ENCODE assay signal across 8 mouse cellular contexts in the genomic region with DNA sequence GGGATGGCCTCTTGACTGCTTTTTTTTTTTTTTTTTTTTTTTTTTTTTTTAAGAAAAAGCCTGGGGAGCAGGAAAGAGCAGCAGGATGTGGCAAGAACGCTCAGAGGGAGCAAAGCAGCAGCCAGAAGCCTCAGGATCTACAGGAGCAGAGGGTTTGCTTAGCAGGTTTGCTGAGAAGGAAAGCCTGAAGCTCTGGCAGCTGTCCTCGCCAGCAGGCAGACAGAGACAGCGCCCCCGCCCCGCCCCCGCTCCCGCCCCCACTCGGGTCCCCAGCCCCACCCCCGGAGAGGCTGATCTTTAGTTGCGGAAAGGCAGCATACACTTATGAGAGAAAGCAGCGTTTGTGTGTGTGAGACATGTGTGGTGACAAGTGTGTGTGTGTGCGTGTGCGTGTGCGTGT. TPM values are rescaled to one million over a fixed set of nuclear protein-coding genes. Genes with fewer than 3 reads are reported as not detected.
DNase-seq lines count a peak whose midpoint lies in the region; ATAC-seq lines count a peak whose summit lies in the region.

No protein-coding gene starts in this region.

- peaks cover 7% of the 10 kb centered on the region; the same call in 1 of the 2 replicates for H3K4me1 ChIP-seq in limb, embryonic 11.5 days (ENCODE audit: control insufficient read depth, insufficient read depth, low read length)

- no peak overlapping the region for H3K4me3 ChIP-seq in limb, embryonic 11.5 days (ENCODE audit: low read depth, low read length)

- H3K27ac ChIP-seq in limb, embryonic 11.5 days (replicated peaks; ENCODE audit: low read depth, low read length): 0 out of 2 replicates have a peak overlapping the region, but pooled peaks have one; percentile 12

- no peaks in the 10 kb centered on the region for H3K9me3 ChIP-seq in limb, embryonic 11.5 days (ENCODE audit: control insufficient read depth, low read length)

- WGBS in limb, embryonic 11.5 days: 18% methylated on average over 14 of the region's 14 CpGs

- H3K4me2 ChIP-seq in limb, embryonic 11.5 days (ENCODE audit: low read depth, severe bottlenecking): peak overlapping the region; percentile 10; the same call in 1 of the 2 replicates

- H3K36me3 ChIP-seq in limb, embryonic 11.5 days (ENCODE audit: control insufficient read depth, insufficient read depth, low read length): no peaks in the 10 kb centered on the region

- H3K27me3 ChIP-seq in limb, embryonic 11.5 days (ENCODE audit: control insufficient read depth, insufficient read depth, low read length): no peaks in the 10 kb centered on the region

- H3K9ac ChIP-seq in limb, embryonic 11.5 days (ENCODE audit: low read length): peak overlapping the region; percentile 22; the same call in 1 of the 2 replicates

- ATAC-seq in limb, embryonic 11.5 days (ENCODE audit: insufficient number of reproducible peaks, low FRiP score, low TSS enrichment, low read depth): no peak

- peak; percentile 49 to 59 for DNase-seq in cerebellum, postnatal 10 days
- DNase-seq in cerebellum, adult 18-20 months: no peak
- DNase-seq in lung, postnatal 36 days: peak; percentile 8
- no peak for DNase-seq in lung, postnatal 25 days (ENCODE audit: low spot score)
- DNase-seq in limb, embryonic 11.5 days (ENCODE audit: low spot score): no peak
- DNase-seq in retina, postnatal 1 day: peak; percentile 29
- no peak for DNase-seq in adrenal gland, adult 2 months
- DNase-seq in adrenal gland, postnatal 4 days (ENCODE audit: low spot score in 2 of 2): no peak

RNA-seq across cellular contexts. Expression of a gene that starts 19.7 kb away (rescaled TPM):
- 45.0 and 48.8 TPM in 2 replicates for polyA plus RNA-seq in limb, embryonic 11.5 days (2014; fragmentation: Nextera tagmentation; extraction: Ambion mirVana)
- 10 to 100 TPM; 20.4 to 46.6 TPM for total RNA-seq in adrenal gland, adult 2 months (2021)
- 1.8 and 3.2 TPM in 2 replicates for polyA plus RNA-seq in adrenal gland, adult 2 months (2012; rRNA removed)
- total RNA-seq in adrenal gland, postnatal 4 days (2021): 10 to 100 TPM; 36.1 to 37.5 TPM

RNA-seq across cellular contexts. Expression of a gene that starts 40.0 kb away (rescaled TPM):
- 62.5 and 73.6 TPM in 2 replicates for polyA plus RNA-seq in limb, embryonic 11.5 days (2014; fragmentation: Nextera tagmentation; extraction: Ambion mirVana)
- total RNA-seq in adrenal gland, adult 2 months (2021): 100 to 1,000 TPM in 1 of 2 experiments, 10 to 100 TPM in 1; 68.8 to 379 TPM
- 214 and 283 TPM in 2 replicates for polyA plus RNA-seq in adrenal gland, adult 2 months (2012; rRNA removed)
- 10 to 100 TPM; 53.9 to 63.7 TPM for total RNA-seq in adrenal gland, postnatal 4 days (2021)

Comparison
In these comparisons a context has a peak if more than half of its experiments do, and no peak if none do; other contexts are left out.
1. DNase-seq: peak in cerebellum, postnatal 10 days (2 of 2), lung, postnatal 36 days (single experiment) and retina, postnatal 1 day (single experiment); none in cerebellum, adult 18-20 months (0 of 2), lung, postnatal 25 days (single experiment), limb, embryonic 11.5 days (single experiment), adrenal gland, adult 2 months (single experiment) and adrenal gland, postnatal 4 days (0 of 2).